13 mouse cellular contexts compared by ENCODE assay signal in genomic region chr15:102369972-102370371, GRCm38 (mm10). TPM values are rescaled to one million over a fixed set of nuclear protein-coding genes. Genes with fewer than 3 reads are reported as not detected.
DNase-seq lines count a peak whose midpoint lies in the region; ATAC-seq and TF ChIP-seq lines count a peak whose summit lies in the region.
"Had no signal": no experiment of that assay in that cellular context is flagged by ENCODE, and none has a peak within 500 bp of the region (broad histone marks: within the 10 kb centered on the region; RNA-seq: fewer than 3 reads in every experiment).

No protein-coding gene starts in this region.

- dilution Hi-C loops in CH12.LX (cut with MboI; ENCODE audit: extremely low pct_ligation_motif_present, extremely low pct_unique_long_range_greater_than_20kb, low sequenced_read_pairs), result no loop called here

- TF ChIP-seq EP300 in CH12.LX (IDR thresholded peaks at IDR 0.05; ENCODE audit: low read length), result no peak

- H3K36me3 ChIP-seq in hindbrain, embryonic 10.5 days, result no peaks in the 10 kb centered on the region
- H3K36me3 ChIP-seq in hindbrain, embryonic 11.5 days (ENCODE audit: control insufficient read depth, insufficient read depth, low read length), result no peaks in the 10 kb centered on the region
- H3K36me3 ChIP-seq in CH12.LX (replicated peaks in 1 of 2; ENCODE audit: control insufficient read depth in 1 of 2, insufficient read depth in 1 of 2, low read length in 1 of 2), result no peaks in the 10 kb centered on the region
- H3K36me3 ChIP-seq in E14TG2a.4 (ENCODE audit: insufficient read depth, low read length), result no peaks in the 10 kb centered on the region
- no peaks in the 10 kb centered on the region for H3K36me3 ChIP-seq in limb, embryonic 12.5 days

- no peak for TF ChIP-seq CTCF in CH12.LX (conservative IDR thresholded peaks at IDR 0.05 in 1 of 2, IDR thresholded peaks at IDR 0.05 in 1 of 2; ENCODE audit: low read depth in 2 of 2, low read length in 2 of 2)
- no peak for TF ChIP-seq CTCF in E14TG2a.4 (conservative IDR thresholded peaks at IDR 0.05; ENCODE audit: low read length)

- peaks cover 69% of the 10 kb centered on the region for H3K27me3 ChIP-seq in hindbrain, embryonic 10.5 days (ENCODE audit: insufficient read depth, poor library complexity, severe bottlenecking)
- H3K27me3 ChIP-seq in hindbrain, embryonic 11.5 days (ENCODE audit: control insufficient read depth, insufficient read depth, low read length), result no peaks in the 10 kb centered on the region; the same call in 1 of the 2 replicates
- H3K27me3 ChIP-seq in CH12.LX (replicated peaks) (peaks cover 64% of the 10 kb centered on the region), E14TG2a.4 (ENCODE audit: insufficient read depth, low read length) (peaks cover 88% of the 10 kb centered on the region)
- peaks cover 1% of the 10 kb centered on the region; the same call in 1 of the 2 replicates for H3K27me3 ChIP-seq in limb, embryonic 12.5 days

- in situ Hi-C loops in CH12.LX (cut with MboI; ENCODE audit: low pct_ligation_motif_present, low pct_unique_long_range_greater_than_20kb, low sequenced_read_pairs), result no loop called here

- H3K79me2 ChIP-seq in CH12.LX (replicated peaks; ENCODE audit: control insufficient read depth, extremely low read depth, insufficient read depth, poor library complexity, severe bottlenecking), result no peaks in the 10 kb centered on the region

- H3K4me2 ChIP-seq in hindbrain, embryonic 11.5 days (replicated peaks; ENCODE audit: low read depth, low read length), result no peak overlapping the region
- H3K4me2 ChIP-seq in CH12.LX (ENCODE audit: insufficient read depth, low read depth, poor library complexity, severe bottlenecking), result peak overlapping the region; percentile 47
- peak overlapping the region; percentile 48 for H3K4me2 ChIP-seq in limb, embryonic 12.5 days

- TF ChIP-seq POLR2A in CH12.LX (IDR thresholded peaks at IDR 0.05; ENCODE audit: low read depth, low read length), result no peak

- ATAC-seq in hindbrain, embryonic 11.5 days (ENCODE audit: low FRiP score), result no peak
- no peak for ATAC-seq in limb, embryonic 12.5 days (ENCODE audit: insufficient number of reproducible peaks, insufficient read depth, low FRiP score, low TSS enrichment, low read depth)
- ATAC-seq: activated CD4-positive, CD25-positive, alpha-beta regulatory T cell, adult 4 months had no signal

- no peak overlapping the region for H3K9ac ChIP-seq in hindbrain, embryonic 11.5 days (ENCODE audit: low read depth, low read length)
- H3K9ac ChIP-seq in CH12.LX (ENCODE audit: insufficient read depth, low read depth), result no peak overlapping the region
- H3K9ac ChIP-seq in limb, embryonic 12.5 days (replicated peaks), result peak overlapping the region; percentile 46; the same call in 1 of the 2 replicates

- whole genome bisulfite sequencing in hindbrain, embryonic 10.5 days, result 8% methylated on average over 13 of the region's 13 CpGs
- 9% methylated on average over 13 of the region's 13 CpGs for WGBS in hindbrain, embryonic 11.5 days
- WGBS in limb, embryonic 12.5 days, result 13% methylated on average over 13 of the region's 13 CpGs

- H3K4me3 ChIP-seq in hindbrain, embryonic 10.5 days, result 0 out of 2 replicates have a peak overlapping the region, but pooled peaks have one; percentile 21
- no peak overlapping the region for H3K4me3 ChIP-seq in hindbrain, embryonic 11.5 days (ENCODE audit: low read depth, low read length)
- H3K4me3 ChIP-seq in CH12.LX (replicated peaks in 1 of 3; ENCODE audit: low read depth in 2 of 3, low read length in 2 of 3, poor library complexity in 1 of 3) (no peak overlapping the region), E14TG2a.4 (replicated peaks; ENCODE audit: low read length) (peak overlapping the region; percentile 68)
- H3K4me3 ChIP-seq in limb, embryonic 12.5 days (replicated peaks), result no peak overlapping the region
- H3K4me3 ChIP-seq: erythroblast, embryonic 14.5 days had no signal

- no peaks in the 10 kb centered on the region for H3K9me3 ChIP-seq in hindbrain, embryonic 10.5 days
- no peaks in the 10 kb centered on the region for H3K9me3 ChIP-seq in hindbrain, embryonic 11.5 days (ENCODE audit: control insufficient read depth, low read length)
- no peaks in the 10 kb centered on the region for H3K9me3 ChIP-seq in CH12.LX (replicated peaks; ENCODE audit: low read length)
- H3K9me3 ChIP-seq in E14TG2a.4 (ENCODE audit: low read length), result no peaks in the 10 kb centered on the region
- no peaks in the 10 kb centered on the region for H3K9me3 ChIP-seq in limb, embryonic 12.5 days

- no peak for DNase-seq in hindbrain, embryonic 10.5 days (ENCODE audit: low spot score)
- no peak for DNase-seq in hindbrain, embryonic 11.5 days (ENCODE audit: low spot score)
- DNase-seq in CH12.LX (ENCODE audit: extremely low read depth), result no peak
- no peak for DNase-seq in gastrocnemius, adult 8-10 months (ENCODE audit: low spot score in 2 of 2)
- no peak for DNase-seq in layer of hippocampus, postnatal 10 days (ENCODE audit: low spot score in 2 of 2)
- DNase-seq: cerebellum, adult 9-10 months; gastrocnemius, postnatal 14 days; right cerebral cortex, adult 18-20 months had no signal

- no peak for TF ChIP-seq RAD21 in CH12.LX (IDR thresholded peaks at IDR 0.05; ENCODE audit: low read depth, low read length)

- no peak overlapping the region for H3K27ac ChIP-seq in hindbrain, embryonic 10.5 days
- no peak overlapping the region for H3K27ac ChIP-seq in hindbrain, embryonic 11.5 days (ENCODE audit: low read depth, low read length)
- no peak overlapping the region for H3K27ac ChIP-seq in CH12.LX (ENCODE audit: insufficient read depth, low read depth)
- peak overlapping the region; percentile 54; the same call in 1 of the 2 replicates for H3K27ac ChIP-seq in limb, embryonic 12.5 days

- peaks cover 43% of the 10 kb centered on the region for H3K4me1 ChIP-seq in hindbrain, embryonic 10.5 days (replicated peaks)
- H3K4me1 ChIP-seq in hindbrain, embryonic 11.5 days (replicated peaks; ENCODE audit: control insufficient read depth, insufficient read depth, low read length), result peaks cover 9% of the 10 kb centered on the region
- H3K4me1 ChIP-seq in CH12.LX (ENCODE audit: control insufficient read depth in 1 of 2, insufficient read depth in 2 of 2) (peaks cover 5 to 6% of the 10 kb centered on the region in 2 experiments; a peak in 3 of 4 replicates), E14TG2a.4 (replicated peaks; ENCODE audit: low read depth, low read length) (peaks cover 44% of the 10 kb centered on the region)
- peaks cover 33% of the 10 kb centered on the region for H3K4me1 ChIP-seq in limb, embryonic 12.5 days (replicated peaks)

TF ChIP-seq in CH12.LX, 34 proteins besides CTCF, POLR2A, EP300 and RAD21 (continues in another document):
- TF ChIP-seq CHD1 (IDR thresholded peaks at IDR 0.05; ENCODE audit: low read depth, low read length) (no peak), IRF4 (IDR thresholded peaks at IDR 0.05; ENCODE audit: low read depth, low read length) (no peak)

RNA-seq across cellular contexts. Expression of gene Sp7, which starts 3.0 kb away (rescaled TPM):
- 1.0 and 1.2 TPM in 2 replicates for polyA plus RNA-seq in hindbrain, embryonic 10.5 days (2016; fragmentation: Nextera tagmentation; extraction: Ambion mirVana)
- 0.73 and 0.99 TPM in 2 replicates for polyA plus RNA-seq in hindbrain, embryonic 11.5 days (2014; fragmentation: Nextera tagmentation; extraction: Ambion mirVana)
- total RNA-seq in CH12.LX (2012; rRNA removed), result 0.04 TPM in 1 of 2 replicates, not detected in the other
- not detected in 2 replicates for total RNA-seq in CH12.LX (2014; rRNA removed)
- not detected in 2 replicates for polyA plus RNA-seq in CH12.LX (2012; ENCODE audit: insufficient read length, low read depth)
- polyA plus RNA-seq in limb, embryonic 12.5 days (2016; fragmentation: Nextera tagmentation; extraction: Ambion mirVana), result 3.1 and 4.3 TPM in 2 replicates
- total RNA-seq in gastrocnemius, adult 8-10 months (2022), result not detected
- under 1 TPM; 0.18 to 0.27 TPM for total RNA-seq in layer of hippocampus, postnatal 10 days (2021)
- total RNA-seq: megakaryocyte-erythroid progenitor cell, adult 5-6 weeks had no signal
- polyA plus RNA-seq: activated CD4-positive, CD25-positive, alpha-beta regulatory T cell, adult 4 months; erythroblast, embryonic 14.5 days had no signal

RNA-seq across cellular contexts. Expression of gene Aaas, which starts 19.4 kb away (rescaled TPM):
- 102 and 122 TPM in 2 replicates for polyA plus RNA-seq in hindbrain, embryonic 10.5 days (2016; fragmentation: Nextera tagmentation; extraction: Ambion mirVana)
- polyA plus RNA-seq in hindbrain, embryonic 11.5 days (2014; fragmentation: Nextera tagmentation; extraction: Ambion mirVana), result 65.9 and 76.2 TPM in 2 replicates
- total RNA-seq in CH12.LX (2012; rRNA removed) (95.5 and 98.3 TPM in 2 replicates), CH12.LX (2014; rRNA removed) (107 and 126 TPM in 2 replicates)
- polyA plus RNA-seq in CH12.LX (2012; ENCODE audit: insufficient read length, low read depth), result 241 and 266 TPM in 2 replicates
- 95.6 and 99.6 TPM in 2 replicates for polyA plus RNA-seq in limb, embryonic 12.5 days (2016; fragmentation: Nextera tagmentation; extraction: Ambion mirVana)
- total RNA-seq in gastrocnemius, adult 8-10 months (2022), result 1 to 10 TPM; 5.3 to 7.5 (median 6.8) TPM
- 10 to 100 TPM; 23.2 to 26.3 TPM for total RNA-seq in layer of hippocampus, postnatal 10 days (2021)

RNA-seq across cellular contexts. Expression of gene Sp1, which starts 36.0 kb away (rescaled TPM):
- polyA plus RNA-seq in hindbrain, embryonic 10.5 days (2016; fragmentation: Nextera tagmentation; extraction: Ambion mirVana), result 6.1 and 9.3 TPM in 2 replicates
- 10.5 and 11.5 TPM in 2 replicates for polyA plus RNA-seq in hindbrain, embryonic 11.5 days (2014; fragmentation: Nextera tagmentation; extraction: Ambion mirVana)
- 23.3 and 23.5 TPM in 2 replicates for total RNA-seq in CH12.LX (2012; rRNA removed)
- total RNA-seq in CH12.LX (2014; rRNA removed), result 22.3 and 27.1 TPM in 2 replicates
- 25.6 and 31.8 TPM in 2 replicates for polyA plus RNA-seq in CH12.LX (2012; ENCODE audit: insufficient read length, low read depth)
- polyA plus RNA-seq in limb, embryonic 12.5 days (2016; fragmentation: Nextera tagmentation; extraction: Ambion mirVana), result 11.1 and 12.1 TPM in 2 replicates
- 10 to 100 TPM; 17.9 to 22.2 (median 20.5) TPM for total RNA-seq in gastrocnemius, adult 8-10 months (2022)
- total RNA-seq in layer of hippocampus, postnatal 10 days (2021), result 10 to 100 TPM; 26.2 to 27.6 TPM

RNA-seq across cellular contexts. Expression of gene Myg1, which starts 38.5 kb away (rescaled TPM):
- 119 and 120 TPM in 2 replicates for polyA plus RNA-seq in hindbrain, embryonic 10.5 days (2016; fragmentation: Nextera tagmentation; extraction: Ambion mirVana)
- polyA plus RNA-seq in hindbrain, embryonic 11.5 days (2014; fragmentation: Nextera tagmentation; extraction: Ambion mirVana), result 104 TPM in 2 replicates
- total RNA-seq in CH12.LX (2012; rRNA removed), result 105 and 126 TPM in 2 replicates
- total RNA-seq in CH12.LX (2014; rRNA removed), result 121 and 133 TPM in 2 replicates
- 132 and 166 TPM in 2 replicates for polyA plus RNA-seq in CH12.LX (2012; ENCODE audit: insufficient read length, low read depth)
- 117 and 120 TPM in 2 replicates for polyA plus RNA-seq in limb, embryonic 12.5 days (2016; fragmentation: Nextera tagmentation; extraction: Ambion mirVana)
- 10 to 100 TPM; 17.5 to 21.6 (median 18.9) TPM for total RNA-seq in gastrocnemius, adult 8-10 months (2022)
- total RNA-seq in layer of hippocampus, postnatal 10 days (2021), result 10 to 100 TPM; 61.8 to 62.8 TPM

RNA-seq across cellular contexts. Expression of gene Pfdn5, which starts 44.1 kb away (rescaled TPM):
- 331 and 368 TPM in 2 replicates for polyA plus RNA-seq in hindbrain, embryonic 10.5 days (2016; fragmentation: Nextera tagmentation; extraction: Ambion mirVana)
- 401 and 431 TPM in 2 replicates for polyA plus RNA-seq in hindbrain, embryonic 11.5 days (2014; fragmentation: Nextera tagmentation; extraction: Ambion mirVana)
- 265 and 269 TPM in 2 replicates for total RNA-seq in CH12.LX (2012; rRNA removed)
- 296 and 371 TPM in 2 replicates for total RNA-seq in CH12.LX (2014; rRNA removed)
- polyA plus RNA-seq in CH12.LX (2012; ENCODE audit: insufficient read length, low read depth), result 356 and 502 TPM in 2 replicates
- polyA plus RNA-seq in limb, embryonic 12.5 days (2016; fragmentation: Nextera tagmentation; extraction: Ambion mirVana), result 431 and 445 TPM in 2 replicates
- total RNA-seq in gastrocnemius, adult 8-10 months (2022), result 100 to 1,000 TPM; 260 to 281 (median 273) TPM
- 100 to 1,000 TPM; 379 to 390 TPM for total RNA-seq in layer of hippocampus, postnatal 10 days (2021)

Comparison
In these comparisons a context has a peak if more than half of its experiments do, and no peak if none do; other contexts are left out.
1. H3K4me3 ChIP-seq: peak in hindbrain, embryonic 10.5 days (single experiment) and E14TG2a.4 (single experiment); none in hindbrain, embryonic 11.5 days (single experiment), CH12.LX (0 of 3) and limb, embryonic 12.5 days (single experiment).